Mouse (Mus musculus) kidney, embryonic 14.5 days (tissue): ENCODE measurements around the gene Snrk. TPM values are rescaled to one million over a fixed set of nuclear protein-coding genes. Genes with fewer than 3 reads are reported as not detected.
A peak's percentile ranks its signal among the peaks of the same experiment; 100 is the strongest.
"Not testable (repeated sequence)": the region's sequence is repeated elsewhere in the genome, so short reads cannot be mapped to it uniquely, and the experiment has no call there.

ENCODE experiments used
- ATAC-seq: fragments of 200-750 bp; cut with Nextera tagmentation; 2 replicates; pipeline ENCODE4 v1.8.0; 2017; ENCODE audit warnings: moderate number of reproducible peaks, mild to moderate bottlenecking, moderate TSS enrichment, moderate library complexity; ENCODE audit not compliant: low FRiP score, low TSS enrichment
- H3K27ac ChIP-seq: fragments of 300-500 bp; sonication (generic); 2 replicates; pipeline ENCODE4 v1.5.1; 2014; ENCODE audit warnings: low read depth, mild to moderate bottlenecking, low read length, moderate library complexity, mixed read lengths
- H3K27me3 ChIP-seq: fragments of 300-500 bp; sonication (generic); 2 replicates; pipeline ENCODE4 v1.6.1; 2014; ENCODE audit warnings: mild to moderate bottlenecking, low read length; ENCODE audit not compliant: control insufficient read depth, insufficient read depth
- H3K36me3 ChIP-seq: fragments of 300-500 bp; sonication (generic); 2 replicates; pipeline ENCODE4 v1.6.1; 2014; ENCODE audit warnings: low read length, mixed read lengths; ENCODE audit not compliant: control insufficient read depth, insufficient read depth
- H3K4me1 ChIP-seq: fragments of 300-500 bp; sonication (generic); 2 replicates; pipeline ENCODE4 v1.6.1; 2014; ENCODE audit warnings: low read length, mixed read lengths; ENCODE audit not compliant: control insufficient read depth, insufficient read depth
- H3K4me2 ChIP-seq: fragments of 300-500 bp; sonication (generic); replicated peaks from 2 replicates; pipeline ENCODE4 v1.6.1; 2014; ENCODE audit warnings: low read depth, mild to moderate bottlenecking, low read length
- H3K4me3 ChIP-seq: fragments of 300-500 bp; sonication (generic); 2 replicates; pipeline ENCODE4 v1.5.1; 2014; ENCODE audit warnings: mild to moderate bottlenecking, low read length
- H3K9ac ChIP-seq: fragments of 300-500 bp; sonication (generic); 2 replicates; pipeline ENCODE4 v1.6.1; 2014; ENCODE audit warnings: low read depth, mild to moderate bottlenecking, low read length, moderate library complexity
- H3K9me3 ChIP-seq: fragments of 300-500 bp; sonication (generic); 2 replicates; pipeline ENCODE4 v1.6.1; 2016; ENCODE audit warnings: low read length; ENCODE audit not compliant: control insufficient read depth
- WGBS: fragments of 180-500 bp; shearing (Covaris S2); extraction: QIAGEN DNeasy Blood & Tissue Kit; methylation state at CpG from one replicate; pipeline ENCODE4 v1.1.7; 2014; 5-methylcytosine and 5-hydroxymethylcytosine counted together
- polyA plus RNA-seq: library from polyadenylated mRNA; unstranded; fragments of >200 nt; fragmentation: Nextera tagmentation; extraction: Ambion mirVana; gene quantifications from 2 replicates; pipeline ENCODE4 v1.2.1, GENCODE M21; 2014

Gene Snrk
- polyA plus RNA-seq, 1 experiment from 2014 or later = 41.1 TPM

DNA sequence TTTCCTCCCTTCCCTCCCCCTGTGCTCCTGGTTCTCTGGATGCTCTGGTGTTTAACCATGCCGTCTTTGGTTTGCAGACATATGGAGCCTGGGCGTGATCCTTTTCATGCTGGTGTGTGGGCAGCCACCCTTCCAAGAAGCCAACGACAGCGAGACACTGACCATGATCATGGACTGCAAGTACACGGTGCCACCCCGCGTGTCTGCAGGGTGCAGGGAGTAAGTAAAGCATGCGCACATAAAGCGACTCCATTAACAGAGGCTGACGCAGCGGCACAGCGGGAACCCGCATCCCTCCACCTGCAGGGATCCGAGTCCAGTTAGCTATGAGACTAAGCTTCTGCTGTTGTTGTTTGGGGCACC, 40.0 kb downstream of the Snrk start:
- no peak for ATAC-seq
- H3K4me1 ChIP-seq = no peaks in the 10 kb centered on the region
- no peak overlapping the region for H3K4me2 ChIP-seq
- WGBS = 96% methylated on average over 14 of the region's 14 CpGs
- H3K36me3 ChIP-seq = peaks cover 27% of the 10 kb centered on the region
- no peak overlapping the region for H3K27ac ChIP-seq
- no peaks in the 10 kb centered on the region for H3K27me3 ChIP-seq
- no peaks in the 10 kb centered on the region for H3K9me3 ChIP-seq
- no peak overlapping the region for H3K4me3 ChIP-seq
- H3K9ac ChIP-seq = no peak overlapping the region

DNA sequence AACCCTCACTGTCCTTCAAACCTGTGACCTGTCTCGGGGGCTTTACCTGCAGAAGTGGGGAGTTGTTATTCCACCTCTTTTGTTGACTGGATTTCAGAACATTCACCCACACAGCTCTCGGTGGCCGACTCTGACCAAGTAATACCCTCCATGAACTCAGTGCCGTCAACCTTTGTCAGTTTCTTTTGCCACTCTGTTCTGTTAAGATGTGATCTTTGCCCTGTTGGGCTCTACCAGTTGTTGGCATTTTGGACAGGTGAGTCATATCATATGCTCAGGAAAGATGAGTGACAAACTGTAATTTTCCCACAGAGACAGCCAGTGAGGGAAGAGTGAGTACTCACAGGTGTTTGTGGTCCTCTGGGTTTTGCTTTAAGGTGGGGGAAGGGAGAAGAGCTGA, 47.5 kb downstream of the Snrk start:
- Histone ChIP-seq H3K9me3 (no peaks in the 10 kb centered on the region), H3K9ac (no peak overlapping the region), H3K27me3 (no peaks in the 10 kb centered on the region), H3K4me2 (no peak overlapping the region), H3K27ac (no peak overlapping the region), H3K4me1 (no peaks in the 10 kb centered on the region), H3K36me3 (peaks cover 46% of the 10 kb centered on the region), H3K4me3 (no peak overlapping the region)
- WGBS = 88% methylated on average over 4 of the region's 4 CpGs
- no peak for ATAC-seq

DNA sequence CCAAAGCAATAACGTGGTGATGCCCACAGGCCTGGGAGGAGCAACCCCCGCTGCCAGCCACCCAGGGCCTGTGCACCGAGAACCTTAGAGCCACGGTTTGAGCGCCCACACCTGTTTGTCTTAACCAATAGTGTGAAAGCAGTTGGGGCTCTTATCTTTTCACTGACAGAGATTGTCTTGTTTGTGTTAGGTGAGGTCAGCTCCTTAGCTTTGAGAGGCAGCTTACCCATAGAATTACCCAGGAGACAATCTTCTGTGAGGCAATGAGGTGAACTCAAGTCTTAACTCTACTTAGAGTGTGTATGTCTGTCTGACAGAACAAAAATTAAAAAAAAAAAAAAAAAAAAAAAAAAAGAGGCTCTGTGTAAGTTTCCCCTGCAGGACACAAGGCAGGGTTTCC, 50.7 kb downstream of the Snrk start:
- H3K4me3 ChIP-seq, H3K27me3 ChIP-seq, H3K4me2 ChIP-seq, H3K9ac ChIP-seq, H3K27ac ChIP-seq, ATAC-seq, H3K4me1 ChIP-seq, H3K9me3 ChIP-seq: not testable (repeated sequence)
- peaks cover 46% of the 10 kb centered on the region for H3K36me3 ChIP-seq
- 94% methylated on average over 5 of the region's 5 CpGs for WGBS

DNA sequence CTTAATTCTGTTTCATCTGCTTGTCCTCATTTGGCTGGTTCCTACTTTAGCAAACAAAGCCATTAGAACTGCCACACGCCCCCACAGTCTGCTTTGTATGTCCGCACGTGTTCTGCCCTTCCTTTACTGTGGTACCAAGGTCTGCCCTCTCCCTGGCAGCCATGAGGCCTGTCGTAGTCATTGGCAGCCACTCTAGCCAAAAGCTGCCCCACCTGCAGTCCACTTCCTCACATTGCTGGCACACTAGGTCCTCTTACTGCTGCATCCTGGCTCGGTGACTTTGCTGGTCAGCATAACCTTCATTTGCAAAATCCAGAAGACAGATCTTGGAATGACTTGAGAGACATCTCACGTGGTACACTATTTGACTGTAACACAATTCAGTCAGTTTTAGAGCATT, 52.8 kb downstream of the Snrk start:
- WGBS = 90% methylated on average over 6 of the region's 6 CpGs
- H3K9ac ChIP-seq = no peak overlapping the region
- ATAC-seq = no peak
- no peak overlapping the region for H3K4me2 ChIP-seq
- peaks cover 32% of the 10 kb centered on the region for H3K36me3 ChIP-seq
- no peaks in the 10 kb centered on the region for H3K27me3 ChIP-seq
- H3K4me3 ChIP-seq = no peak overlapping the region
- H3K4me1 ChIP-seq = no peaks in the 10 kb centered on the region; the same call in 1 of the 2 replicates
- H3K9me3 ChIP-seq = no peaks in the 10 kb centered on the region
- no peak overlapping the region for H3K27ac ChIP-seq

DNA sequence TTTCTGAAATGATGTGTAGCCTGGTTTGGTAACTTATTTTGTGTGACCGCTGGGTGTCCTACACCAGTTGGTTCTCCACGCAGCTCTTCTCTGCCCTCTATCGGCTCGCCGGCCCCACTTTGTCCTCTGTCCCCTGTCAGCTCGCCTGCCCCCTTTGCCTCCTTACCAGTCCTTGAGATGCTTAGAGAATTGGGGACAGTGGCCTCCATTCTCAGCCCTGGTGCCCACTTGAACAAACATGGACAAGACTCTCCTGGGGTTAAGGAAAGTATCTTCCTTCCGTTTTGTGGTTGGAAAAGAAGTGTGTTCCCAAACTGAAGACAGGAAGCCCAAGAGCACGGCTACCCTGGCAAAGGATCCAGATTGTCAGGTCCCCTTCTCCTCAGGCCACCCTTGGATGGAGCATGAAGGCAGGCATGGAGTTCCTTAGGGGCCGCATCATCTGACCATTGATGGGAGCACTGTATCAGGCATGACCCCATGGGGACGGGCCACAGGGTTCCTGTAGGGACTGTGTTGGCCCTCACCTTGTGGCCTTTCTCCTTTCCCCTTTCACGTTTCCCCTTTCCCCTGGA, 55.6 kb downstream of the Snrk start:
- Histone ChIP-seq H3K4me2 (no peak overlapping the region), H3K9ac (no peak overlapping the region)
- ATAC-seq = no peak

DNA sequence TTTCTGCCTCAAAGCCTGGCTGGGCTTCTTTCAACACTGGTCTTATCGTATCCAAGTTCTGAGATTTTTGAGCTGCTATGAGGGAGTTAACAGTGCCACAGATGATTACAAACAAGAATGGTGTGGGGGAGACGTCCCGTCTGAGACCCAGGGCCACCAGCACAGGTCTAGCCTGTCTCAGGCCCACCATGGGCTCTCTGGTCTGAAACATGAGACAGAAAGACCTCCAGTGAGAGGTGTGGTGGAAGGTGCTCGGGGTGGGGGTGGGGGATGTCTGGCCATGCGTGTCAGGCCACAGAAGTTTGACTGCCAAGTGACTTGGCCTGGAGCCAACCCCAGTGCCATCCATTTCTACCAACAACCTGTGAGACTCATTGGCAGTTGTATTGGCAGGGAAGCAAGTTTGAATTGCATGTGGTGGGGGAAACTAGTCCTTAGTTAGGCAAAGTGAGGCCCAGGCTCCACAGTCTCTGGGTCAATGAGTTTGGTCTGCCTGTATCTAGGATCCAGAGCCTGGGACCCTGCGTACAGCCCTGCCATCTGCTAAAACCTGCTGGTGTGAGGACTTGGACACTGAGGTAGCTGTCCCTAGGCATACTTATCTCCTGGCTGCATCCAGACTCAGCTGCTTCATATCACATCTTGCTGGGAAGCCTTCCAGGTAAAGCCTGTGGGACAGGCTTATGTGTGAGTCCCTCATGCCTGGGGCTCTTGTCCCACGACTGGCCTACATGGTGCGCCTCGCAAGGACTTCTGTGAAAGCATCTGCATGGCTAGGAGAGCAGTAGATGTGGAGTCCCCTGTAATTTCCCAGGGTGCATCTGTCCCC, 56.6 kb downstream of the Snrk start:
- peak; percentile 75; the same call in 1 of the 2 replicates for ATAC-seq
- WGBS = 57% methylated on average over 9 of the region's 9 CpGs
- H3K4me1 ChIP-seq = peaks cover 12% of the 10 kb centered on the region
- no peak overlapping the region for H3K4me2 ChIP-seq
- H3K4me3 ChIP-seq = no peak overlapping the region
- no peaks in the 10 kb centered on the region for H3K9me3 ChIP-seq
- peaks cover 10% of the 10 kb centered on the region for H3K36me3 ChIP-seq
- no peak overlapping the region for H3K9ac ChIP-seq
- H3K27ac ChIP-seq = 0 out of 2 replicates have a peak overlapping the region, but pooled peaks have one; percentile 17
- no peaks in the 10 kb centered on the region for H3K27me3 ChIP-seq

More for the DNA sequence above, 55.6 kb downstream of the Snrk start:
- H3K27me3 ChIP-seq = no peaks in the 10 kb centered on the region
- WGBS = 83% methylated on average over 11 of the region's 11 CpGs
- H3K4me1 ChIP-seq = peaks cover 3% of the 10 kb centered on the region; the same call in 1 of the 2 replicates
- no peak overlapping the region for H3K27ac ChIP-seq
- H3K36me3 ChIP-seq = peaks cover 10% of the 10 kb centered on the region
- no peaks in the 10 kb centered on the region for H3K9me3 ChIP-seq
- H3K4me3 ChIP-seq = no peak overlapping the region

DNA sequence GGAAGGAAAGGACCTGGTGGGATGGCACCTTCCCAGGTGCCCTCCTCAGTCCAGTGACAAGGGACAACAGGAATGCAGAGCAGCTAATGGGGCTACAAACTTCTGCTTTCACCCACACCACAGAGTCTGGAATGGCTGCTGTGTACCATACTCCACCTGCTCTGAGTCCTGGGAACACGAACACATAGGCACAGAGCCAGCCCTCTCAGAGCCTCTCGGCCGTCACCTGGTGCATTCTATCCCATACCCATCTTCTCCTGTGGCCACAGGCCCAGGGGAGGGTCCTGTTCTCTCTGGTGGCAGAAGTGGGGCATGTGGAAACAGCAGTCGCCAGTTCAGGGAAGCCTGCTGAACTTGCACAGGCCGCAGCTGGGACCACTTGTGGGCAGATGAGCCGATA, 57.7 kb downstream of the Snrk start:
- Histone ChIP-seq H3K9ac (no peak overlapping the region), H3K27me3 (no peaks in the 10 kb centered on the region), H3K36me3 (peaks cover 8% of the 10 kb centered on the region), H3K4me3 (no peak overlapping the region), H3K9me3 (no peaks in the 10 kb centered on the region), H3K4me1 (peaks cover 14% of the 10 kb centered on the region), H3K27ac (no peak overlapping the region), H3K4me2 (no peak overlapping the region)
- 89% methylated on average over 6 of the region's 6 CpGs for WGBS
- ATAC-seq = no peak

DNA sequence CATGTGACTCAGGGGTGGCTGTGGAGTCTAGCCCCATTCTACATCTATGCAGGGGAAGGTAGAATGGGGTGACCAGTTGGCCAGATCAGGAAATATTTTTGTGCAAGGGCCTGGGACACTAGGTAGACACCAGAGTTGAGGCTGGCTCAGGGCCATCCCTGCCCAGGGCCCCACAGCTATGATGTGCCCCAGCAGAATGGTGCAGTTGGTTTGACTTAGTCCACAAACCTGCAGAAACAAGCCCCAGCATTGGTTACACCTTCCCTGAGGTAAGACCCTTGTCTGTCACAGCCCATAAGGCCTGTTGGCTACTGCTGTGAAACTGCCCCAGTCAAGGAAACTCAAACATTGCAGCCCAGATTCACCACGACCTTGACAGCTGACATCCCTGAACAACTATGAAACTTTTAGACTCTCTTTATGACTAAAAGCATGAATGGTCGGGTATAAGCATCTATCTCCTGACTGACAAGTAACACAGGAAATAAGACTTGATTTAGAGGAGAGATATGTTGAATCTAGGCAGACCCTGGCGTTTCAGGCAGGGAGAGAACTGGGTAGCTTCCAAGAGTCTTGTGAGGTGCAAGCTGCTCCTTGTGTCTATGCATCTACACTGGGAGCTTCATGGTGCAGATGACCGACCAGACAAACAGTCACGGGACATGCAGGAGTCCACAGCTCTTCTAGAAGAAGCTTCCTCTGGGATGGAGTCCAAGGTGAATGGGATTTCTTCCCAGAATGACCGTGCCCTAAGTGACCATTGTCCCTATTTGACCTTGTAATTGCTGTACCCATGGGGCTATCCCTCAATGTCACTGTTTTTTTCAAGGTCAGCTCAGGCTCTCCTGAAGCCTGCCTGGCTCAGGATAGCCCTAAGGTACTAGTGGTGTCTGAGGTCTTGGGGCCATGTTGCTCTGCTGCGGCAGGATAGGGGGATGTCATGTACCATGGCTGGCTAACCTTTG, 60.5 kb downstream of the Snrk start:
- Histone ChIP-seq H3K4me3 (no peak overlapping the region), H3K36me3 (no peaks in the 10 kb centered on the region; the same call in 1 of the 2 replicates), H3K4me1 (peaks cover 14% of the 10 kb centered on the region), H3K9ac (no peak overlapping the region), H3K4me2 (no peak overlapping the region), H3K9me3 (no peaks in the 10 kb centered on the region), H3K27ac (no peak overlapping the region; the same call in 1 of the 2 replicates), H3K27me3 (no peaks in the 10 kb centered on the region)
- WGBS = 64% methylated on average over 7 of the region's 7 CpGs
- ATAC-seq = no peak
